Mouse (Mus musculus) ovary, postnatal 10 days (tissue): Measurements from ENCODE around the gene Dppa4.
"Not testable (repeated sequence)": the region's sequence is repeated elsewhere in the genome, so short reads cannot be mapped to it uniquely, and the experiment has no call there.

Experiments used
- DNase-seq: peaks from one replicate; pipeline ENCODE4 v3.0.0; 2022; ENCODE audit warnings: low spot score

Gene Dppa4

DNA sequence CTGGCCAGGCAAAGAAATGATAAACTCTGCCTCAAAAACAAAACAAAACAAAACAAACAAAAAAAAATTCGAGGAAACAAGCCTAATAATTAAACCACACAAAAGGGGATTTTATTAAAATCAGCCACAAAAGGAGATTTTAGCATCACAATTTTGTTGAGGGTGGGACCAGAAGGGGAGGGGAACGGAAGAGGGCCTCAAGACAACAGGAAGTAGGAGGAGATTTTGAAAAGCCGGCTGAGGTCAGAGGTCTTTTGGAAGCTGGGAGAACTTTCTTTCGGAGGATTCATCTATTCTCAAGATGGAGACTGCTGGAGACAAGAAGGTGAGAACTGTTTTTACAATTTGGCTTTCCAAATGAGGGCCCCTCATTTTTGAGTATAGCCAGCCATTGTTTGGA is at the start of gene Dppa4:
Dppa4 (plus strand) TSS at position 217 of the 400 bp plus-strand sequence.
- DNase-seq: no peak

DNA sequence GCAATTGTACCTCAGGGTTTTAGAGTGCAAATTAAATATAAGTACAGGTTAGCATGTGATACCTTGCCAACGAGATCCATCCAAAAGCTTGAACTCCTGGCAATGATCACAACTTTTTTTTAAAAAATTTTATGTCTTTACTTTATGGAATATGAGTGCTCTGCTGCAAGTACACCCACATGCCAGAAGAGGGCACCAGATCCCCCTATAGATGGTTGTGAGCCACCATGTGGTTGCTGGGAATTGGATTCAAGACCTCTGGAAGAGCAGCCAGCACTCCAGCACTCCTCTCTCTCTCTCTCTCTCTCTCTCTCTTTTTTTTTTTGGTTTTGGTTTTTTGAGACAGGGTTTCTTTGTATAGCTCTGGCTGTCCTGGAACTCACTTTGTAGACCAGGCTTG is 48.5 kb upstream of the Dppa4 start:
- DNase-seq: no peak

GRCm38 (mm10) chr16:48237676-48238075 is 45.9 kb upstream of the Dppa4 start:
- DNase-seq: no peak

DNA sequence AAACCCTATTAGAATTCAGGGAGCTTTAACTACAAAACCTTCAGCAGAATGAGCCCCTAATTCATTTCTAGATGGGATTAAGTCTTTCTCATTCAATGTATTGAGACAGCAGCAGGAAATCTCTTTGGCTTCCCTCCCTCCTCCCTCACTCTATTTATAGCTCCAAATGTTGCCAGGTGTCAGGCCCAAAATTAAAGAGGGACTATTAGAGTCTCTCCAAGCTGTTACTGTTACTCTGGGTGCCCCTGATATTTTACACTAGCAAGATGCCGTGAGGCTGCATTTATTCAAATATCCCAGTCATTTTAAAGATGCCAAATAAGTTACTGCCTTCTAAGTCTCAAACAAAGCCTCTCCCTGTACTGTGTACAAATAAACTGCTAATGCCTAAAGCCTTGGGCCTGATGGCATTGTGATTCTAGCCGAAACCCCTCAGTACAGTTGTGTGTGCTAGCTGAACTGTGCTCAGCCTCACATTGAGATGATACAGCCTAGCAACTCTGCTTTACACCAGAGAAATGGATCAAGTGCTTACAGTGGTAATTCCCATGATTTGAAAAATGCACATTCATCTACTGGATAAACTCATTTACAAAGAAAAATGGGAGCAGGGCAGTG is 36.4 kb upstream of the Dppa4 start:
- no peak for DNase-seq

DNA sequence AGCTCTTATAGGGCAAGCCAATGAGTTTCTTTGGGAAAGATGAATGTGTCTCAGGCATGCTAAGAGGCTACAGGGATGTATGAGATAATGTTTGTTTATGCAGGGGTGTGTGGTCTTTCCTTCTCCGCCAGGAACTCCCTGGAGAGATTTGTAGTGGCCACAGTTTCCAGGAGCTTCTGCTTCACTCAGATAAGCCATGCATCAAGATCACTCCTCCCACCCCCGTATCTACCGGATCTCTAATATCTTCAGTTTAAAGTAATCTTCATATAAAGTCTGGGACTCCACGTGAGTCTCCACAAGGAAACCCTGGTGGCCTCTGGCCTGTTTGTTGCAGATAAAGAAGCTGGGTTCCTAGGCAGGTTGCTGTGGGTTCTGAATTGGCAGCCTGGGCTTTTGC is 30.7 kb upstream of the Dppa4 start:
- DNase-seq: no peak

- no peak for DNase-seq
Observed at GRCm38 (mm10) chr16:48254584-48254983, 28.9 kb upstream of the Dppa4 start.

DNA sequence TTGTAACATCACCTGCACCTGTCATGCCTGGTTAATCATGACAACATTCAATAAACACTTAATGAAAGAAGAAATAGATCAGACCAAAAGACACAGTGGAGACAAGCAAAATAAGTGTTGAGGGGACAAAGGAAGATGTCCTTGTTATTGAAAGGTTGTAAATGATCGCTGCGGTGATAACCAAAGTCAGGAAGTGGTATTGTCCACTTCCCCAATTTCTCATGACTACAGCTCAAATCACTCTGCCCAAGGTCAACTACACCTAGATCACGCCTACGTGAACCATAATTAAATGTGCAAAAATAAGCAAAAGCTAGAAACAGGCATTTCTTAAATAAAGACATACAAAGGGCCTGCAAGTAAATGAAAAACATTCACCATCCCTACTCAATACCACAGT is 24.0 kb upstream of the Dppa4 start:
- no peak for DNase-seq

- DNase-seq: no peak
Observed at GRCm38 (mm10) chr16:48262901-48263300, 20.6 kb upstream of the Dppa4 start.

DNA sequence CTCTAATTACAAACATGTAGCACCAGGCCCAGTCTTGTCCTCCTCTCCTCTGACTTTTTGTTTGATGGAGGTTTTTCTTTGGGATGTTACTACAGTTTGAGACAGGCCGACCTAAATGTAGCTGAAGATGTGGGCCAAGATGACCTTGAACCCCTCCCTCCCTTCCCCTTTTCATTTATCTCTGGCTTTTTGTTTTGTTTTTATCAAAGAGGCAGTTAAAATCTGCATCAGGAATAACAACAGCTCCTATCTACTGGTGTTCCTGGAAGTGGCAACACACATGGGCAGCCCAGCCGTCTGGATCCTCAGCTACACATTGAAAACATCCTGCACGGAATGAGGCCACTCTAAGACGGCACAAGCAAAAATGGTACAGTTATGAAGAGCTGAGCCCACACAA is 17.7 kb upstream of the Dppa4 start:
- DNase-seq: no peak

DNA sequence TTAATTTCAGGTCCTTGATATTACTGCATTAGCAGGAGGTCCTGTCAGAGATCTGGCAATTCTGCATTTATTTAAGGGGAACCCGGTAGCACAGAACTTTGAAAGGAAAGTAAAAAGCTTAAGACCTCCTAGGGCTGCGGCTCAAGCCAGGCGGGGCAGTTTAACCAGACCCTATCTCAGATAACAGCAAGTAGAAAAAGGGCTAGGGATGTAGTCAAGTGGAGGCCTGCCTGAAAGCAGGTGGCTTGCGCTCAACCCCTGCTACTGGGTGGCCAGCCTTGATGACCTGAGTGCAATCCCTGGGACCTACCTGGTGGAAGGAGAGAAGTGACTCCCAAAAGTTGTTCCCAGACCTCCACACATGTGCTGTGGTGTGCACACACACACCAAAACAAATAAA is 6.6 kb upstream of the Dppa4 start:
- no peak for DNase-seq

DNA sequence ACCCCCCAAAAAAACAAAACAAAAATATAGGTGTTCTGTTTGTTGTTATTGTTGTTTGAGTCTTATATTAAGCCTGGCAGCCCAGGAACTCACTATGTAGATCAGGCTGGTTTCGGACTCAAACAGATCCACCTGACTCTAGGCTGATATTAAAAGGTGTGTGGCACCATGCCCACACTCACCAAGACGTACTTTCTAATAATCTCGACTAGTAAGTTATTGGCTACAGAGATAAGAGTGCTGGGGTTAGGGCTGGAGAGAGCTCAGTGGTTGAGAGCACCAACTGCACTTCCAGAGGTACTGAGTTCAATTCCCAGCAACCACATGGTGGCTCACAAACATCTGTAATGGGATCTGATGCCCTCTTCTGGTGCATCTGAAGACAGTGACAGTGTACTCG is 2.6 kb upstream of the Dppa4 start:
- no peak for DNase-seq

- no peak for DNase-seq
Observed at GRCm38 (mm10) chr16:48282801-48283200, 732 bp upstream of the Dppa4 start.

GRCm38 (mm10) chr16:48285517-48285916 is 2.0 kb downstream of the Dppa4 start:
- DNase-seq: no peak

DNA sequence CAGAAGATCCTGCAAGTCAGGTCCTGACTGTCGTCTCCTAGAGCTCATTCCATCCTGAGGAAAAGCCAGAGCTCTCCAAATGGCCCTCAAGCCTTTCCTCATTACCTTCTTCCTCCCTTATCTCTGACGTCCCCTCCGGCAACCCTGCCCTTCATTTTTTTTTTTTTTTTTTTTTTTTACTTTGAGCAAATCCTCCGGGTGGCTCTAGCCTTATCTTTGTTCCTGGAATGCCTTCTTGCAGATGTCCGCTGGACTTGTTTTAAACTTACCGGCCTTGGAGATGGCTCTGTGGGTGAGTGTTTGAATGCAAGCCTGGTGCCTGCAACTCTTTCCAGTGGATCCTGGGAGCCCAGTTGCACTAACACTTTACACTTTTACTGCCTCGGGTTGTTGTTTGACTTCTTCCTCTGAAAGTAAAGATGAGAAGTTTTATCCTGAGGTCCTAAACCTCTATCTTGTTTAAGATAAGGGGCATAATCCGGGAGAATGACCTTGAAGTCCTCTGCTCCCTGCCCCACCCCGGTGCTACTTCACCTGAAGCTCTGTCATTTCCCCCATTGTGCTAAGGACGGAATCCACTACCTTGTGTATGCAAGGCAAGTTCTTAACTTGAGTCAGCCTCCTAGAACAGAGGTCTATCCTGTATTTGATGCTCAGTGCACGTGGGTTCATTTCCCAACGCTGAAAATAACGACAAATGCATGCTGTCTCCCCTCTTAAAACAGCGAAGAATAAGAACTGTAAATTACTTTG is 14.0 kb downstream of the Dppa4 start:
- DNase-seq: no peak

DNA sequence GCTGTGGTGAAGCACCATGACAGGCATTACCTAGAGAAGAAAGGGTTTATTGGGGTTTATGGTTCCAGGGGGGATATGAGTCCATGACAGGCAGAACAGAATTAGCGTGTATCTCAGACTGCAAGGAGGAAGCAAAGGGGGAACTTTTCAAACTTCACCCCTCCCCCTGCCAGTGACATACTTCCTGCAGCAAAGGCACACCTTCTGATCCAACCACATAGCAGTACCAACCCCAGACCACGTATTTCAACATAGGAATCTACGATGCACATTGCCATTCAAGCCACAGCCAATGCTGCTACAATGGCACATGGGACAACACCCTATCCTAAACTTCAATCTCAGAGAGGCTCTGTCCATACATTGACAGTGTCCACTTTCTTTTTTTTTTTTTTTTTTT is 16.4 kb downstream of the Dppa4 start:
- DNase-seq: no peak

DNA sequence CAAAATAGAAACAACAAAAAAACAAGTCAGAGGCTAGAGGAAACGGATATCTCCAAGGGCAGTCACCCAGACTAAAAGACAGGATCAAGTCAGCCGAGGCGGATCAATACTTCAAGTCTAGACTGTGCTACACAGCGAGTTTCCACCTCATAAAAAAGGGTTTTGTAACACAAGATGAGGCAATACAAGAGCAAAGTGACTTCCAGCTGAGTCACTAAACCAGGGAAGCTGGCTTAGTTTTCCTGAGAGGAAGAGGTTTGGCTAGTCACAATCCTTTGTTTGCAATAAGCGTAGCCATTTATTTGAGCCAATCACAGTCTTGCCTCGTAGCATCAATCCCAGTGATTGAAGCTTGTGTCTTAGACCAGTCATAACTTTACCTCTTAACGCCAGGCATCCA is 20.0 kb downstream of the Dppa4 start, which contains the start of gene Dppa2:
Dppa2 (plus strand) TSS at position 400 of the 400 bp plus-strand sequence.
- no peak for DNase-seq

GRCm38 (mm10) chr16:48303983-48304382 is 20.4 kb downstream of the Dppa4 start:
- DNase-seq: no peak

DNA sequence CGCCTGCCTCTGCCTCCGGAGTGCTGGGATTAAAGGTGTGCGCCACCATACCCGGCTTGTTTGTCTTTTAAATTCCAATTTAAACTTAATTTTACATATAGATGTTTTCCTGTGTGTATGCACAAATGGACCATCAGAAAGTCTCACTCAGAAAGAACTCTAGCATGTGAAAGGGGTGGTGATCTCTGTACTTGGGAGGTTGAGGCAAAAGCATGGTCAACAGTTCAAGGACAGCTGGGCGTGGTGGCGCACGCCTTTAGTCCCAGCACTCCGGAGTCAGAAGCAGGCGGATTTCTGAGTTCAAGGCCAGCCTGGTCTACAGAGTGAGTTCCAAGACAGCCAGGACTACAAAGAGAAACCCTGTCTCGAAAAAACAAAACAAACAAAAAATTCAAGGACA is 25.4 kb downstream of the Dppa4 start:
- DNase-seq: not testable (repeated sequence)

- no peak for DNase-seq
Observed at GRCm38 (mm10) chr16:48309912-48310630, 26.5 kb downstream of the Dppa4 start.

GRCm38 (mm10) chr16:48315294-48315693 is 31.8 kb downstream of the Dppa4 start:
- DNase-seq: no peak

GRCm38 (mm10) chr16:48320781-48321180 is 37.2 kb downstream of the Dppa4 start:
- no peak for DNase-seq

GRCm38 (mm10) chr16:48323133-48323532 is 39.6 kb downstream of the Dppa4 start:
- no peak for DNase-seq
